Comparison of ENCODE assay signal across 8 mouse cellular contexts in the genomic region with DNA sequence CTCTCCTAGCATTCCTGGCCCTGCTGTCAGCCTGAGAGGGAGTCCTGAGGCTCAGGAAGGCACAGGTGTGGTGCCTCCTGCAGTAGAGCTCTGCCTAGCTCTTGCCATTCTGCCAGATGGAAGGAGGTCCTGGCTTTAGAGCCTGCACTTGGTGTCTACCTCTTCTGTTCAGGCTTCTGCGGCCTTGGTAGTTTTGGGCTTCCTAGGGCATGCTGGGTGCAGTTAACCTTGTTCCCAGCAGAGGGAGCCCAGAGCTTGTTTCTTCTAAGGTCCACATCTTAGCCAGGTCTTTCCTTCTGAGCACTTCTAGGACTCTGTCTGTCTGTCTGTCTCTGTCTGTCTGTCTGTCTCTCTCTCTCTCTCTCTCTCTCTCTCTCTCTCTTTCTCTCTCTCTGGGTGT. TPM values are rescaled to one million over a fixed set of nuclear protein-coding genes. Genes with fewer than 3 reads are reported as not detected.
DNase-seq lines count a peak whose midpoint lies in the region; ATAC-seq and TF ChIP-seq lines count a peak whose summit lies in the region.

No protein-coding gene starts in this region.

- H3K36me3 ChIP-seq in forebrain, postnatal 0 days (ENCODE audit: insufficient read depth) = peaks cover 89% of the 10 kb centered on the region
- peaks cover 94% of the 10 kb centered on the region for H3K36me3 ChIP-seq in forebrain, embryonic 12.5 days (replicated peaks)

- ATAC-seq in forebrain, postnatal 0 days = no peak
- no peak for ATAC-seq in forebrain, embryonic 12.5 days (ENCODE audit: low FRiP score)
- ATAC-seq in erythroblast, adult 5-6 weeks (replicated peaks; ENCODE audit: low FRiP score, poor library complexity, severe bottlenecking) = peak; percentile 83

- no peaks in the 10 kb centered on the region for H3K9me3 ChIP-seq in forebrain, postnatal 0 days (ENCODE audit: low read length)
- no peaks in the 10 kb centered on the region for H3K9me3 ChIP-seq in forebrain, embryonic 12.5 days

- H3K27me3 ChIP-seq in forebrain, postnatal 0 days (ENCODE audit: insufficient read depth, low read length) = no peaks in the 10 kb centered on the region
- H3K27me3 ChIP-seq in forebrain, embryonic 12.5 days = no peaks in the 10 kb centered on the region

- H3K4me2 ChIP-seq in forebrain, postnatal 0 days (ENCODE audit: low read depth) = no peak overlapping the region
- H3K4me2 ChIP-seq in forebrain, embryonic 12.5 days = no peak overlapping the region

- no peak overlapping the region for H3K9ac ChIP-seq in forebrain, postnatal 0 days
- H3K9ac ChIP-seq in forebrain, embryonic 12.5 days = no peak overlapping the region

- H3K4me3 ChIP-seq in forebrain, postnatal 0 days (ENCODE audit: low read depth, low read length) = no peak overlapping the region
- no peak overlapping the region for H3K4me3 ChIP-seq in forebrain, embryonic 12.5 days (replicated peaks)
- no peak overlapping the region for H3K4me3 ChIP-seq in bone marrow macrophage, adult 2 months (ENCODE audit: insufficient read depth, low read length)

- WGBS in forebrain, postnatal 0 days = 48% methylated on average over 1 of the region's 1 CpGs
- 45% methylated on average over 1 of the region's 1 CpGs for WGBS in forebrain, embryonic 12.5 days

- peak; percentile 76 for DNase-seq in forebrain, postnatal 0 days
- DNase-seq in CD4-positive, CD25-positive, alpha-beta regulatory T cell, adult 2 months (ENCODE audit: low read depth, low spot score) = peak; percentile 82
- peak; percentile 70 to 85 for DNase-seq in kidney, postnatal 36 days
- peak; percentile 70 for DNase-seq in lung, postnatal 10 days
- DNase-seq in right cerebral cortex, postnatal 36 days (ENCODE audit: low spot score in 2 of 2) = peak; percentile 32 to 38

- no peak for TF ChIP-seq POLR2A in bone marrow macrophage, adult 2 months (IDR thresholded peaks at IDR 0.05; ENCODE audit: borderline replicate concordance, low read depth, low read length)

- H3K27ac ChIP-seq in forebrain, postnatal 0 days (ENCODE audit: low read depth, low read length) = no peak overlapping the region
- H3K27ac ChIP-seq in forebrain, embryonic 12.5 days = no peak overlapping the region
- H3K27ac ChIP-seq in bone marrow macrophage, adult 2 months (ENCODE audit: insufficient read depth, low read depth, low read length) = no peak overlapping the region

- no peaks in the 10 kb centered on the region for H3K4me1 ChIP-seq in forebrain, postnatal 0 days (ENCODE audit: insufficient read depth)
- no peaks in the 10 kb centered on the region for H3K4me1 ChIP-seq in forebrain, embryonic 12.5 days
- no peaks in the 10 kb centered on the region for H3K4me1 ChIP-seq in bone marrow macrophage, adult 2 months (ENCODE audit: control insufficient read depth, insufficient read depth, low read length)

- TF ChIP-seq CTCF in forebrain, postnatal 0 days (IDR thresholded peaks at IDR 0.05; ENCODE audit: low read depth) = peak; percentile 81
- peak; percentile 31 for TF ChIP-seq CTCF in bone marrow macrophage, adult 2 months (IDR thresholded peaks at IDR 0.05; ENCODE audit: low read depth, low read length)

RNA-seq across cellular contexts. Expression of gene Thoc5, which starts 20.9 kb away (rescaled TPM):
- 55.7 and 57.7 TPM in 2 replicates for total RNA-seq in forebrain, postnatal 0 days (2014; rRNA removed)
- 50.6 and 52.2 TPM in 2 replicates for polyA plus RNA-seq in forebrain, postnatal 0 days (2015; fragmentation: Nextera tagmentation; extraction: Ambion mirVana)
- polyA plus RNA-seq in forebrain, embryonic 12.5 days (2016; fragmentation: Nextera tagmentation; extraction: Ambion mirVana) = 55.2 and 61.4 TPM in 2 replicates
- polyA plus RNA-seq in bone marrow macrophage, adult 2 months (2012; ENCODE audit: insufficient read depth, insufficient read length, missing spikeins) = 23.0 and 23.3 TPM in 2 replicates
- 2.5 and 2.7 TPM in 2 replicates for total RNA-seq in erythroblast, adult 5-6 weeks (2015; ENCODE audit: low replicate concordance)
- total RNA-seq in erythroblast, adult 5-6 weeks (2017; ENCODE audit: low replicate concordance) = 11.3 and 17.1 TPM in 2 replicates

RNA-seq across cellular contexts. Expression of gene Nefh, which starts 31.8 kb away (rescaled TPM):
- 2.7 and 3.3 TPM in 2 replicates for total RNA-seq in forebrain, postnatal 0 days (2014; rRNA removed)
- 2.2 and 3.3 TPM in 2 replicates for polyA plus RNA-seq in forebrain, postnatal 0 days (2015; fragmentation: Nextera tagmentation; extraction: Ambion mirVana)
- 0.36 and 0.47 TPM in 2 replicates for polyA plus RNA-seq in forebrain, embryonic 12.5 days (2016; fragmentation: Nextera tagmentation; extraction: Ambion mirVana)
- not detected in 2 replicates for polyA plus RNA-seq in bone marrow macrophage, adult 2 months (2012; ENCODE audit: insufficient read depth, insufficient read length, missing spikeins)
- total RNA-seq in erythroblast, adult 5-6 weeks (2015; ENCODE audit: low replicate concordance) = 0.77 and 3.1 TPM in 2 replicates
- 0.70 and 1.8 TPM in 2 replicates for total RNA-seq in erythroblast, adult 5-6 weeks (2017; ENCODE audit: low replicate concordance)

RNA-seq across cellular contexts. Expression of gene Nipsnap1, which starts 42.3 kb away (rescaled TPM):
- total RNA-seq in forebrain, postnatal 0 days (2014; rRNA removed) = 125 and 146 TPM in 2 replicates
- polyA plus RNA-seq in forebrain, postnatal 0 days (2015; fragmentation: Nextera tagmentation; extraction: Ambion mirVana) = 116 and 128 TPM in 2 replicates
- 95.5 and 99.9 TPM in 2 replicates for polyA plus RNA-seq in forebrain, embryonic 12.5 days (2016; fragmentation: Nextera tagmentation; extraction: Ambion mirVana)
- polyA plus RNA-seq in bone marrow macrophage, adult 2 months (2012; ENCODE audit: insufficient read depth, insufficient read length, missing spikeins) = 7.7 TPM in 2 replicates
- 0.42 and 4.0 TPM in 2 replicates for total RNA-seq in erythroblast, adult 5-6 weeks (2015; ENCODE audit: low replicate concordance)
- 1.0 and 2.4 TPM in 2 replicates for total RNA-seq in erythroblast, adult 5-6 weeks (2017; ENCODE audit: low replicate concordance)

Comparison
In these comparisons a context has a peak if more than half of its experiments do, and no peak if none do; other contexts are left out.
1. RNA of gene Nipsnap1, which starts 42.3 kb away (polyA plus RNA-seq): 116 to 128 TPM in forebrain, postnatal 0 days and 95.5 to 99.9 TPM in forebrain, embryonic 12.5 days; 7.7 TPM in bone marrow macrophage, adult 2 months; every median in the first group is over 10 times any median in the second.
2. Peak in every context shown above with its lines, with median percentiles within 50 percentile points of each other: DNase-seq.